Mouse (Mus musculus) macrophage (primary cell): ENCODE results near the gene Pebp1. TPM values are rescaled to one million over a fixed set of nuclear protein-coding genes. Genes with fewer than 3 reads are reported as not detected.

ENCODE experiments used
- H3K27ac ChIP-seq: fragments of 350-480 bp; formaldehyde crosslinking; 2 replicates; pipeline ENCODE4 v1.9.0; 2021
- H3K36me3 ChIP-seq: fragments of 350-480 bp; formaldehyde crosslinking; 2 replicates; pipeline ENCODE4 v1.9.0; 2021; ENCODE audit errors: inconsistent target
- H3K4me3 ChIP-seq: fragments of 350-480 bp; formaldehyde crosslinking; 2 replicates; pipeline ENCODE4 v1.9.0; 2021; ENCODE audit errors: inconsistent target
- H3K79me2 ChIP-seq: fragments of 350-480 bp; formaldehyde crosslinking; 2 replicates; pipeline ENCODE4 v1.9.0; 2021; ENCODE audit errors: inconsistent target
- WGBS: methylation state at CpG from one replicate; pipeline ENCODE4 v1.1.7; 2026; ENCODE audit warnings: inconsistent platforms; ENCODE audit not compliant: missing documents; 5-methylcytosine and 5-hydroxymethylcytosine counted together
- polyA plus RNA-seq: library from polyadenylated mRNA; stranded (reverse); fragments of 250-400 nt; gene quantifications from 3 replicates; pipeline ENCODE4 v1.2.4, GENCODE M21; 2018; ENCODE audit warnings: inconsistent platforms
- total RNA-seq, 78 experiments: library from RNA; depleted of rRNA; stranded (reverse); fragments of 250-400 nt; gene quantifications; 1 replicate in 9 of 78; 2 replicates in 24 of 78; 3 replicates in 43 of 78; 4 replicates in 2 of 78; pipeline ENCODE4 v1.2.4; 2018; ENCODE audit warnings: inconsistent platforms in 56 of 78

Pebp1 gene
- total RNA-seq (2018; cell fraction: chromatin; rRNA removed), result 10 to 100 TPM in 5 of 26 experiments, 1 to 10 TPM in 21; 1.4 to 39.1 (median 7.3) TPM
- total RNA-seq (2018; cell fraction: cytosol; rRNA removed), result 100 to 1,000 TPM in 19 of 26 experiments, 10 to 100 TPM in 7; 91.2 to 225 (median 146) TPM
- total RNA-seq (2018; cell fraction: nucleus; rRNA removed), result 10 to 100 TPM; 18.3 to 51.6 (median 27.1) TPM
- polyA plus RNA-seq, result 88.4 to 216 TPM (median 189 TPM) in 3 replicates

DNA sequence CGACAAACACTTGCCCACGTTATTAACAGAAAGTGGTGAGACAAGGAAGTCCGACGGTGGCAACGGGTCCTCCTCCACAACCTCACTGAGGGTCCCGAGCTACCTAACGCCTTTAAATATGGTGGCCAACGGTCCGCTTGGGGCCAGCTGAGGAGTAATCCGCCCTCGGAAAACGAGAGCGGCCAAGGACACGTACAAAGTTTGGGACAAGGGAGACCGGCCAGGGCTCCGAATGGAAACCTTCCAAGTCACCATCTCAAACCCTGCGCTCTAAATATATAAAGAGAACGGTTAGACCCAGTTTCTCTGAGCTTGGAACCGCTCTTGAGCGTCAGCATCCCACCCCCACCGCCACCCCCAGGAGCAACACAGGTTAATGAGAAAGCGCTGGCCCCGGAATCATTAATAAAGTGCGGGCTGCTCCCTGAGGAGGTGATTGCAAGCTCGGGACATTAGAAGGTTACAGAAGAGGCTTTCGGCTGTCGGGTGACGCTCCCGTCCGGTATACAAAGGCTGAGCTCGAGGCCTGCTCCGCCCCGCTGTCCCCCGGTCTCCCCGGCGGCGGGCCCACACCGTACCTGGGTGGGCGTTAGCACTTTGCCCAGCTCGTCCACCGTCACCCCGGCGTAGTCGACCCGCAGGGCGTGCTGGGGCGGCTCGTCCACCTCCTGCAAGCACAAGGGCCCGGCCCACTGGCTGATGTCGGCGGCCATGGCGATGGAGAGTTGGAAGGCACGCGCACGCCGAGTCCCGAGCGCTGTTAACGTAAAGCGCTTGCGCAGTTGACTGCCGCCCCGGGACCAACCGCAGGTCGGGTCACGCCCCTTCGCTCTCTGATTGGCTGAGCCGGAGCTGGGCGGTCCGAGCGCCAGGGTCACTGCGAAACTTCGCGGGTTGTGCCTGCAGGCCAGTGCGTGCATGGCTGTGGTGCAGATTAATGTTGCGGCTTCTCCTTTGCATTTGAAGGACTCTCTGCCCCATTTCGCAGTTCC, at the start of gene Pebp1:
Gene Pebp1 (minus strand): TSS at position 795 of the 992 bp plus-strand sequence.
- Histone ChIP-seq H3K27ac (peak within 1 kb of the TSS; percentile 39), H3K4me3 (peak within 1 kb of the TSS; percentile 89), H3K36me3 (peaks cover 6% of the 10 kb centered on the region; the same call in 1 of the 2 replicates), H3K79me2 (peaks cover 13% of the 10 kb centered on the region)
- WGBS, result under 1% methylated on average over 56 of the region's 77 CpGs

DNA sequence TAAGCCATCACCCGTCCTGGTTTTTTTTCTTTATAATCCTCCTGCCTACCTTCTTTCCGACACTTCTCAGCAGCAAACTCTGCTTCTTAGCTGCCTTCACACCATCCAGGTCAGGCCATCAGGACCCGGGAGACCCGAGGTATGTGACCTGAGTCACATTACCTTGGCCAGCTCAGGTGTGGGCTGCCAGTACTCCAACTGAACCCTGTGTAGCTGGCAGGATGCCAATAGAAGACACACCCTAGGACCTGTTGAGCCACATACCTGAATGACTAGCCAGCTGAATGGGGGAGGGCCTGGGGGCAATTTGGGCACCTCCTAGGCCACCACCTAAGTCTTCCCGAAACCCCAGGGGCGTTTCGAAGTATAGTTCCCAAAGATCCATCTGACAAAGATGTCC, 43.0 kb upstream of the Pebp1 start:
- WGBS, result 98% methylated on average over 7 of the region's 7 CpGs
- Histone ChIP-seq H3K4me3 (no peak overlapping the region), H3K36me3 (no peaks in the 10 kb centered on the region), H3K79me2 (no peaks in the 10 kb centered on the region), H3K27ac (no peak overlapping the region)

DNA sequence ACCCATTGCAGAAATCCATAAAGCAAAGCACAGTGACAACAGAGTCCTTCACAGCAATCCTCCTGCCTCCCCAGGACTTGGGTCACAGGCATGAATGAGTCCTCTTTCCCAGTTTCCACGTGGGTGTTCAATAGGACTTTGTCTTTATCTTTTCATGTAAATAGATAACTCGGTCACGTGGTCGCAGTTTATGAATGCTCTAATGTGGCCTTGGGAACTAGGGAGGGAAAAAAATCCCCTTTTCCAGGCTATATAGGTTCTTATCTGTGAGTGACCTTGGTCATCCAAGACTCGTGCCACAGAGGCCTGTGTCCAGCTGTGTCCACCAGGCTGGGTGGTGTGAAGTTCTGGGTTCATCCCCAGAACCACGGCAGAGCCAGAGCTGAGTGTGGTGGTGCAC, 39.0 kb upstream of the Pebp1 start:
- 94% methylated on average over 6 of the region's 6 CpGs for WGBS
- H3K4me3 ChIP-seq, result no peak overlapping the region
- no peak overlapping the region for H3K27ac ChIP-seq
- H3K36me3 ChIP-seq, result no peaks in the 10 kb centered on the region
- no peaks in the 10 kb centered on the region for H3K79me2 ChIP-seq

DNA sequence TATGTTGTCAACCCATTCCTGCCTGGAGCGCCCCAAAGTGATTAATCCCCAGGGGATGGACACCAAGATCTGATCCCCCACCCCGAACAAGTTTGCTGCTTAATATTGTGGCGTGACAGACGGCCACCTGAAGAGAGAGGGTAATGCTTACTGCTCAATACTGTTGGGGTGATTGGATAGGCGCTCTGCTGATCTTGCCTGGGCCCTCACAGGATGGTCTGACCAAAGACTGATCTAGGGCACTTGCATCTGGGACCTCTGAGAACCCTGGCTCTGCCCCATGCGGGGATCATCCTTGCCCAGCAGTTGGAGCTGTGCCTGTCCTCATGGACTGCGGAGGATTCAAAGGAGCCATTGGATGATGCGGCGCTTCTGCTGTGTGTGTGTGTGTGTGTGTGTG, 36.3 kb upstream of the Pebp1 start:
- no peak overlapping the region for H3K27ac ChIP-seq
- no peaks in the 10 kb centered on the region for H3K36me3 ChIP-seq
- H3K79me2 ChIP-seq, result no peaks in the 10 kb centered on the region
- 96% methylated on average over 9 of the region's 9 CpGs for WGBS
- no peak overlapping the region for H3K4me3 ChIP-seq

DNA sequence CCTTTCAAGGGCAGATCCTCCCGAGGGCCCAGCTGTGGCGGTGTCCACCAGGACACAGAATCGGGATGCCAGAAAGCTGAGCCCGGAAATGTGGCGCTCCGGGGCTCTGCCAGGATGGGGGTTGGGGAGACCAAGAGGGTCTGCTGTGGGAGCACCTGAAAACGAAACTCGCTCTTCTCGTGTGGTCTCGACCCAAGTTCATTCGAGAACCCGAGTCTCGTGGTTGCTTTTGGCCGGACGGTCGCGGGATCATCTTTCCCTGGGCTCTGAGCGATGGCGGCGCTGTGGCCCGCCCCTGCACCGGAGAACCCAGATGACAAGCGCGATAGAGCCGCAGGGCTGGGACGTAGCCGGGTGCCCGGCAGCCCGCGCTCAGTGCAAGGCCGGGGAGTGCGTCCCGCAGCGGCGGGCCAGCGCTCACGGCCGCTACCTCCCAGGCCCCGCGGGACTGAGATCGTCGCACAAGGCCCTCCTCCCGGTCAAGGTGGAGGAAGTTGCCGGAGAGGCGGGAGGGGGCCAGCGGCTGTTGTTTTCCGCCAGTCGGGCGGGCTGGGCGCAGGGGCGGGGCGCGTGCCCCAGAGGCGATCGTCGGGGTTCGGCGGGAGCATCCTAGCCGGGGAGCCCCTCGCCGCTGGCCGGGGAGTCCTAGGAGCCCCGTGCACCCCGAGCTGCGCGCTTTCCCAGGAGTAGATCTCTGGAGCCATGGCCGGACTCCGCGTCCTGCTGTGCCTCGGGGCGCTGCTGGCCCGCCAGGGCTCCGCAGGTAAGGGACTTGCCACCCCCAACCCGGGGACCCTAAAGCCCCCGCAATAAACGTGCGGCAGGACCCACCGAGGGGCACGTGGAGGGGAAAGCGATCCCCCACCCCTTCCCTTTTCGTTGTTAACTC, 31.6 kb upstream of the Pebp1 start, which contains the start of gene Vsig10:
Gene Vsig10 (plus strand): TSS at position 343 of the 889 bp plus-strand sequence.
- no peaks in the 10 kb centered on the region for H3K36me3 ChIP-seq
- H3K4me3 ChIP-seq, result peak within 1 kb of the TSS; percentile 40
- H3K79me2 ChIP-seq, result no peaks in the 10 kb centered on the region
- no peak within 1 kb of the TSS for H3K27ac ChIP-seq
- WGBS, result under 1% methylated on average over 74 of the region's 81 CpGs

DNA sequence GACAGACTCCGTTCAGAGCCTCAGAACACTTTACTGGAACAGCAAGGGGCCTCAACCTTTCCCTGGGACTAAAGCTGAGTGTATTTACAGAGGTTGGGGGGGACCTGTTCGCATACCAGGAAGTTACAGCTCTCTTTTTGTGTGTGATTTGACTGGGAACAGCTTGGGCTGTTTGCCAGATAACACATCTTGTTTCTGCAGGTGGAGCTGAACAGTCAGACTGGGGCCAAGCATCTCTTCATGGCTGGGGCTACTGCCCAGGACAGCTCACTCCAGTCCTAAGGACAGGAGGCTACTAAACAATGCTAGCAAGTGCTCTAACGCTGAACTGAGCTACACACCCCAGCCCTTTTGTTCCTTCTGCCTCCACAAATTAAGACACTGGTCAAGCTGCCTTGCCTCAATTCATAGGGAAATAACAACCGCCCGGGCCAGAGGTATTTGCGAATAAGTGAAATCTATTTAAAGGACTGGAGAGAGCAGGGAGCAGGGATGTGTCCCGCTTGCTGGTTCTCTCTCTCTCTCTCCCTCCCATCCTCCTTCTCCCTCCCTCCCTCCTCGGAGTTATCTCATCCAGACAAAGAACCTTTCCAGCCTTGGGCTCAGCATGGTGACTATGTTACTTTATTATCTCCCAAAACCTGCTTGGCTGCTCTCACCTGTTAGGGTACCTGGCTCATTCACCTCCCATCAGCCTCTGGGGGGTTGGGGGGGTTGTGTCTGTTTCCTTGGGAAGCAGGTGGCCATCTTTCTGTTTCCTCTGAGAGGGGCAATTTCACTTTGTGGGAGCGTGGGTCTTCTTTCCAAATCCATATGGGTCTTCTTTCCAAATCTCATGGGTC, 27.4 kb upstream of the Pebp1 start:
- H3K36me3 ChIP-seq, result no peaks in the 10 kb centered on the region
- 64% methylated on average over 9 of the region's 9 CpGs for WGBS
- no peak overlapping the region for H3K4me3 ChIP-seq
- H3K27ac ChIP-seq, result no peak overlapping the region
- H3K79me2 ChIP-seq, result no peaks in the 10 kb centered on the region

DNA sequence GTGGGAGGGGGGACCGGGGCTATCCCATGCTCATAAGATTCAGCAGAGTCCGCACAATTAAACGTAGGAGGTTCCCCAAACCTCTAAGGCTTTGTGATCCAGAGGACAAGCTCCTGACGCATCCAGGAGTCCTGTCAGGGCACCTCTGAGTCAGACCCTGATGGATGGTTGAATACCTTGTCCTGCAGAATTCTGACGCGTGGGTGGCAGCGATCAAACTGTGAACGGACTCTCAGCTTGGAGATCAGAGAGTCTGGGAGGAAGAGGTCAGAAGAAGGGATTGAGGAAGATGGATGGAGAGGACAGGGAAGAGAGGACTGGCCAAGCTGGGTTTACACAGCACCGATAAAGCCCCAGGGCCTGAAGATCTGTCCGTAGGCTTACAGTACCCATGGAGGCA, 26.5 kb upstream of the Pebp1 start:
- Histone ChIP-seq H3K4me3 (no peak overlapping the region), H3K79me2 (no peaks in the 10 kb centered on the region), H3K36me3 (no peaks in the 10 kb centered on the region), H3K27ac (no peak overlapping the region)
- WGBS, result 66% methylated on average over 10 of the region's 10 CpGs

DNA sequence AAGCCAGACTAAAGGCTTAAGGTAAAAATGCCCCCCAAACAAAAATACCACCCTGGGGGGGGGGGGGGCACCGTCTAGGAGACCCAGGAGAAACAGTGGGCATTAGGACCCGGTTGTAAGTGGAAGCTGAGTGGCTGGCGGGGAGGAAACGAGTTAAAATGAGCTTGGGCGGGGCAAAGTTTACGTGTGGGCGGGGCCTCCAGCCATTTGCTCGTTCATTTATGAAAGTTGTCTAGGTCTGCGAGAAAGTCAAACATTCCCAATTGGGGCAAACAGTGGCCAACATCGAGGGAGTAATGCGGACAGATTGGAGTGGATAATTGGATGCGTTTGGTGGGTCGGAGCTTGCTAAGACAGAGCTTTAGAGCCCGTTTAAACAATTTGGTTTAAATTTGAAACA, 26.0 kb upstream of the Pebp1 start:
- no peaks in the 10 kb centered on the region for H3K36me3 ChIP-seq
- WGBS, result 48% methylated on average over 14 of the region's 14 CpGs
- H3K27ac ChIP-seq, result no peak overlapping the region
- H3K79me2 ChIP-seq, result no peaks in the 10 kb centered on the region
- H3K4me3 ChIP-seq, result no peak overlapping the region

DNA sequence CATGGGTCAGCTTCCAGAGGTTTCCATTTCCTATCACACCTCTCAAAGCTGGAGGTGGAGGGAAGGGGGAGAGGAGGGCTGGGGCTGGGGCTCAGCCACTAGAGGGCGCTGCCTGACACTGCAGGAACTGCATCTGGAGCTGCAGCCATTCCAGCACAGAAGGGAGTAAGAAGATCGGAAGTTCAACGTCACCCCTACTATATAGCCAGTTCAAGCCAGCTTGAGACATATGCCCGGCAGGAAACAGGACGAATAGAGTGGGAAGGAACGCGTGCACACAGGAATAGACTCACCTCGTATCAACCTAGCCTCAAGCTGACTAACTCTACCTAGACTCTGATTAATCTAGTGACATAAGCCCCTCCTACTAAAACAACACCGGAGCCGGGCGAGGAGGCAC, 20.3 kb upstream of the Pebp1 start:
- Histone ChIP-seq H3K27ac (no peak overlapping the region), H3K79me2 (no peaks in the 10 kb centered on the region), H3K4me3 (no peak overlapping the region), H3K36me3 (no peaks in the 10 kb centered on the region)
- WGBS, result 12% methylated on average over 11 of the region's 11 CpGs

DNA sequence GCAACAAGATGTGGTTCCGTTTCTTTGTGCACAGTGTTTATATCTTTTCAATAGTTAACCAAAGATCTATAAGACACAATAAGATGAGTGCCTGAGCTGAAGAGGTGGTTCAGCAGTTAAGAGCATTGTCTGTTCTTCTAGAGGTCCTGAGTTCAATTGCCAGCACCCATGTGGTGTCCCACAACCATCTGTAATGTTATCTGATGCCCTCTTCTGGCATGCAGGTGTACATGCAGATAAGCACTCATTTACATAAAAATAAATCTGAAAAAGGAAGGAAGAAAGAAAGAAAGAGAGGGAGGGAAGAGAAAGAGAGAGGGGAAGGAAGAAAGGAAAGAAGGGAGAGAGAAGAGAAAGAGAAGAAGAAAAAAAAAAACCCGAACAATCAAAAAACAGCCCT, 19.4 kb upstream of the Pebp1 start:
- H3K79me2 ChIP-seq, result no peaks in the 10 kb centered on the region
- H3K36me3 ChIP-seq, result no peaks in the 10 kb centered on the region
- H3K4me3 ChIP-seq, result no peak overlapping the region
- 72% methylated on average over 2 of the region's 2 CpGs for WGBS
- no peak overlapping the region for H3K27ac ChIP-seq

DNA sequence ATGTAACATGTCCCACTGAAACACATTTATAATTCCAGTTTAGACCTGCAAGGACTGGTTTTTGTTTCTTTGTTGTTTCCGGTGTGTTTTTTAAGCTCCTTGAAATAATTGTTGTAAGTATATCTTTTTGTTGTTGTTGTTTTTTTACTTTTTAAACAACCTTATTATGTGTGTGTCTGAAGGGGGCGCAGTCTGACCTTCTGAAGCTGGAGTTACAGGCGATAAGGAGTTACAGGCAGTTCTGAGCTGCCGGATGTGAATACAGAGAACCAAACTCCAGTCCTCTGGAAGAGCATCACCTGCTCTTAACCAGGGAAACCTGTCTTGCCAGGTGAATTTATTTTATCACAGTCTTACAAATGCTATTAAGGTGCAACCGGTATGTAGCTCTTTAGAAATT, 18.3 kb upstream of the Pebp1 start:
- H3K4me3 ChIP-seq, result no peak overlapping the region
- no peak overlapping the region for H3K27ac ChIP-seq
- H3K79me2 ChIP-seq, result no peaks in the 10 kb centered on the region
- H3K36me3 ChIP-seq, result no peaks in the 10 kb centered on the region
- 91% methylated on average over 5 of the region's 5 CpGs for WGBS

DNA sequence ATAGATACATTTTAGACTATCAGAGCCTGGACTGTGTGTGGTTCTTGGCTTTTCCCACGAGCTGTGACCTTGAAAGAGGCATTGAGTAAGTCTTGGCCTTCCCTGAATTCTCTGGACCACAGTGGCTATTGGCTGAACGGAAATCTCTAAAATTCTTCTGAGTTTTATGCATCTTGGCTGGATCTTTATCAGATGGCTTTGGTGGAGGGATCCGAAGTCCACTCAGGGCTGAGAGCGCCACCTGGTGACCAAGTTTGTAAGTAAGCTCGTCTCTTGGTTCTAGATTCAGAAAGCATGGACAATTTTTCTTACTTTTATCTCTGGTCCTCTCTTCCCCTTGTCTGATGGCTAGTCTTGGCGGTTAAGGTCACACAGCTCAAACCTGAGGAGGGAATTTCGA, 17.5 kb upstream of the Pebp1 start:
- Histone ChIP-seq H3K4me3 (no peak overlapping the region), H3K79me2 (no peaks in the 10 kb centered on the region), H3K27ac (no peak overlapping the region), H3K36me3 (no peaks in the 10 kb centered on the region)
- WGBS, result 74% methylated on average over 7 of the region's 7 CpGs

DNA sequence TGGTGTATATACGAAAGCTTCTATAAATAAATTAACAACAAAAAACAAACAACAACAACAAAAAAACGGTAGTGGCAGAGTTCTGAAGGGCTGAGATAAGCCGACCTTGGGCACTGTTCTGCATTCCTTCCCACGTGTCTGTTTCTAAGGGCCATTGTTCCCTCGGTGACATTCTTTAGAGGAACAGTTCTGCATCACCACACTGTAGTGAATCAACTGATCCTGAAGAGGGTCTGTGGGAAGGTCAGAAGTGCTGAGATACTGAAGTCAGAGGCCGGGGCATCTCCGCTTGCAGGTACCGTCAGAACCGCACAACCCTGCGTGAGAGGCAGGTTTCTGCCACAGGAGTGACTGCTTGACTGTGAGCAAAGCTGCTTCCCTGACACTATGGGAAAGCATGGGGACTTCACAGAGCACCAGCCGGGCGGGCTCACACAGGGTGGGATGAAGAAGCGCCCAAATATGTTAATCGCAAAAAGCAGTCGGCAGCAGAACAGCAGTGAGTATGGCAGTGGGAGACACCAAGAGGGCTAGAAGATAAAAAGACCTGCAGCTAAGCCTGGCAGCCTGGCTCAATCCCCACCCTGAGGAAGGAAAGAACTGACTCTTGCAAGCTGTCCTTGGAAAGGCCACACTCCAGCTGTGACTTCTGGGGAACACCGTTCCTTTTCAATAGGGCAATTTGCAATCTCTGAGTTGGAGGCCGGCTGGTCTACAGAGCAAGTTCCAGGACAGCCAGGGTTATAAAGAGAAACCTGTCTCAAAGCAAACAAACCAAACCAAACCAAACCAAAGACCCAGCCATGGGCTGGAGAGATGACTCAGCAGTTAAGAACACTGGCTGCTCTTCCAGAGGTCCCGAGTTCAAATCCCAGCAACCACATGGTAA, 16.5 kb upstream of the Pebp1 start:
- Histone ChIP-seq H3K36me3 (no peaks in the 10 kb centered on the region), H3K27ac (no peak overlapping the region), H3K4me3 (no peak overlapping the region), H3K79me2 (no peaks in the 10 kb centered on the region)
- 85% methylated on average over 18 of the region's 18 CpGs for WGBS
